Mouse (Mus musculus) liver, embryonic 14.5 days (tissue): Measurements from ENCODE around the gene Sytl1. TPM values are rescaled to one million over a fixed set of nuclear protein-coding genes. Genes with fewer than 3 reads are reported as not detected.

Experiments used
- ATAC-seq: fragments of 200-750 bp; cut with Nextera tagmentation; 2 replicates; pipeline ENCODE4 v1.8.0; 2017; ENCODE audit warnings: moderate number of reproducible peaks, mild to moderate bottlenecking, moderate library complexity; ENCODE audit not compliant: insufficient read depth
- DNase-seq, 3 experiments: peaks; one replicate each; pipeline ENCODE4 v3.0.0-alpha.2; 2012 to 2013; ENCODE audit warnings: low read depth in 3 of 3, low spot score in 3 of 3
- H3K27ac ChIP-seq: fragments of 300-500 bp; sonication (generic); 2 replicates; pipeline ENCODE4 v1.5.1; 2014; ENCODE audit warnings: moderate library complexity, mild to moderate bottlenecking, control low read depth, inconsistent platforms
- H3K27me3 ChIP-seq: fragments of 300-500 bp; sonication (generic); 2 replicates; pipeline ENCODE4 v1.6.1; 2014; ENCODE audit warnings: mild to moderate bottlenecking, low read length, moderate library complexity; ENCODE audit not compliant: control insufficient read depth, insufficient read depth
- H3K36me3 ChIP-seq: fragments of 300-500 bp; sonication (generic); replicated peaks from 2 replicates; pipeline ENCODE4 v1.6.1; 2014; ENCODE audit warnings: low read depth; ENCODE audit not compliant: control insufficient read depth, insufficient read depth
- H3K4me1 ChIP-seq, 2 experiments: fragments of 200-500 bp in 1 of 2; fragments of 300-500 bp in 1 of 2; sonication (generic) in 1 of 2; replicated peaks; 2 replicates each; pipeline ENCODE4 v1.6.1; 2012 to 2014; ENCODE audit warnings: antibody characterized with exemption in 1 of 2, inconsistent platforms in 1 of 2, low read length in 1 of 2; ENCODE audit not compliant: control insufficient read depth in 2 of 2, insufficient read depth in 2 of 2
- H3K4me2 ChIP-seq: fragments of 300-500 bp; sonication (generic); 2 replicates; pipeline ENCODE4 v1.6.1; 2014; ENCODE audit warnings: low read depth, mild to moderate bottlenecking, control low read depth, moderate library complexity
- H3K4me3 ChIP-seq, 2 experiments: fragments of 200-500 bp in 1 of 2; fragments of 300-500 bp in 1 of 2; sonication (generic) in 1 of 2; 2 replicates each; pipeline ENCODE4 v1.5.1; 2012 to 2014; ENCODE audit warnings: low read depth in 2 of 2, low read length in 2 of 2, mild to moderate bottlenecking in 2 of 2, control low read depth in 1 of 2, inconsistent platforms in 1 of 2, moderate library complexity in 1 of 2; ENCODE audit not compliant: insufficient read depth in 1 of 2
- H3K9ac ChIP-seq: fragments of 300-500 bp; sonication (generic); replicated peaks from 2 replicates; pipeline ENCODE4 v1.6.1; 2014; ENCODE audit warnings: mild to moderate bottlenecking, control low read depth, moderate library complexity
- H3K9me3 ChIP-seq: fragments of 300-500 bp; sonication (generic); 2 replicates; pipeline ENCODE4 v1.6.1; 2016; ENCODE audit warnings: low read length, mixed read lengths; ENCODE audit not compliant: control insufficient read depth
- CTCF ChIP-seq: IDR thresholded peaks from 2 replicates; pipeline ENCODE4 v1.5.1; 2016; ENCODE audit warnings: antibody characterized with exemption, low read depth, control low read depth
- EP300 ChIP-seq: IDR thresholded peaks from 2 replicates; pipeline ENCODE4 v1.6.1; 2016; ENCODE audit warnings: antibody characterized with exemption, low read depth
- WGBS: fragments of 180-500 bp; shearing (Covaris S2); extraction: QIAGEN DNeasy Blood & Tissue Kit; methylation state at CpG from one replicate; pipeline ENCODE4 v1.1.7; 2014; ENCODE audit not compliant: insufficient replicate concordance; 5-methylcytosine and 5-hydroxymethylcytosine counted together
- polyA plus RNA-seq, 2 experiments: library from polyadenylated mRNA; depleted of rRNA in 1 of 2; stranded (reverse) in 1 of 2; unstranded in 1 of 2; fragments of >200 nt; fragmentation: Nextera tagmentation in 1 of 2; extraction: Ambion mirVana in 1 of 2; gene quantifications; 2 replicates each; pipeline versions ENCODE4 v1.2.1 to v1.2.3; 2012 to 2014

The Sytl1 gene
- polyA plus RNA-seq, 2 experiments = 0.48 to 0.52 TPM

- no peak for TF ChIP-seq EP300
- no peak for TF ChIP-seq CTCF
- no peak for DNase-seq
- H3K36me3 ChIP-seq = no peaks in the 10 kb centered on the region
- no peaks in the 10 kb centered on the region for H3K27me3 ChIP-seq
- no peaks in the 10 kb centered on the region for H3K9me3 ChIP-seq
- no peak overlapping the region for H3K4me3 ChIP-seq
- no peaks in the 10 kb centered on the region for H3K4me1 ChIP-seq
- no peak overlapping the region for H3K4me2 ChIP-seq
- 73% methylated on average over 8 of the region's 8 CpGs for WGBS
- H3K27ac ChIP-seq = no peak overlapping the region
- H3K9ac ChIP-seq = no peak overlapping the region
- ATAC-seq = no peak
These were observed 33.3 kb downstream of the Sytl1 start for GRCm38 (mm10) chr4:133229582-133229981.

GRCm38 (mm10) chr4:133227636-133228035, 35.3 kb downstream of the Sytl1 start:
- DNase-seq (no peak), ATAC-seq (no peak)
- H3K36me3 ChIP-seq = no peaks in the 10 kb centered on the region
- no peak for TF ChIP-seq EP300
- no peak for TF ChIP-seq CTCF
- H3K9me3 ChIP-seq = no peaks in the 10 kb centered on the region
- H3K27me3 ChIP-seq = no peaks in the 10 kb centered on the region
- H3K9ac ChIP-seq = no peak overlapping the region
- H3K4me1 ChIP-seq = no peaks in the 10 kb centered on the region
- H3K4me2 ChIP-seq = no peak overlapping the region
- WGBS = 46% methylated on average over 8 of the region's 8 CpGs
- H3K27ac ChIP-seq = no peak overlapping the region
- H3K4me3 ChIP-seq = no peak overlapping the region

GRCm38 (mm10) chr4:133226073-133226472, 36.8 kb downstream of the Sytl1 start:
- Histone ChIP-seq H3K9me3 (no peaks in the 10 kb centered on the region), H3K4me2 (no peak overlapping the region), H3K4me1 (no peaks in the 10 kb centered on the region), H3K36me3 (no peaks in the 10 kb centered on the region), H3K4me3 (no peak overlapping the region), H3K9ac (no peak overlapping the region), H3K27me3 (peaks cover 5% of the 10 kb centered on the region), H3K27ac (no peak overlapping the region)
- DNase-seq (no peak), ATAC-seq (no peak)
- 58% methylated on average over 10 of the region's 10 CpGs for WGBS
- no peak for TF ChIP-seq EP300
- no peak for TF ChIP-seq CTCF

- no peaks in the 10 kb centered on the region for H3K4me1 ChIP-seq
- TF ChIP-seq CTCF (no peak), EP300 (no peak)
- WGBS = 45% methylated on average over 5 of the region's 5 CpGs
- H3K27ac ChIP-seq = no peak overlapping the region
- peaks cover 14% of the 10 kb centered on the region for H3K27me3 ChIP-seq
- DNase-seq (no peak), ATAC-seq (no peak)
- H3K36me3 ChIP-seq = no peaks in the 10 kb centered on the region
- H3K9ac ChIP-seq = no peak overlapping the region
- no peak overlapping the region for H3K4me2 ChIP-seq
- no peak overlapping the region for H3K4me3 ChIP-seq
- no peaks in the 10 kb centered on the region for H3K9me3 ChIP-seq
These were observed 39.0 kb downstream of the Sytl1 start for GRCm38 (mm10) chr4:133223875-133224274.

- DNase-seq (no peak), ATAC-seq (no peak)
- Histone ChIP-seq H3K4me1 (no peaks in the 10 kb centered on the region), H3K9me3 (no peaks in the 10 kb centered on the region), H3K9ac (no peak overlapping the region), H3K4me3 (no peak overlapping the region), H3K4me2 (no peak overlapping the region), H3K36me3 (no peaks in the 10 kb centered on the region), H3K27ac (no peak overlapping the region), H3K27me3 (peaks cover 14% of the 10 kb centered on the region)
- TF ChIP-seq EP300 = no peak
- TF ChIP-seq CTCF = no peak
- WGBS = 65% methylated on average over 8 of the region's 8 CpGs
These were observed 41.2 kb downstream of the Sytl1 start for GRCm38 (mm10) chr4:133221701-133222100.

- H3K9me3 ChIP-seq = no peaks in the 10 kb centered on the region
- H3K9ac ChIP-seq = no peak overlapping the region
- no peak overlapping the region; a peak in 1 of 4 replicates for H3K4me3 ChIP-seq
- no peak for DNase-seq
- H3K27ac ChIP-seq = no peak overlapping the region
- peak overlapping the region; percentile 48 for H3K4me2 ChIP-seq
- ATAC-seq = no peak
- peaks cover 14% of the 10 kb centered on the region for H3K27me3 ChIP-seq
- no peaks in the 10 kb centered on the region for H3K36me3 ChIP-seq
- H3K4me1 ChIP-seq = no peaks in the 10 kb centered on the region
- WGBS = 9% methylated on average over 25 of the region's 25 CpGs
- TF ChIP-seq EP300 (no peak), CTCF (no peak)
These were observed 42.3 kb downstream of the Sytl1 start for GRCm38 (mm10) chr4:133220656-133221055.
